Mouse (Mus musculus) c-Kit-positive CD71-negative TER-119-negative erythroid progenitor cells, embryonic 14.5 days (primary cell): ENCODE measurements at regions not wholly inside any gene's neighbourhood (a gene's known extent, or its start where the extent isn't known, plus 50 kb on each side); places are given as distances from the start of the nearest gene placed in this dataset.

ENCODE experiments used
- DNase-seq: peaks from one replicate; pipeline ENCODE4 v3.0.0-alpha.2; 2013; ENCODE audit warnings: low read depth

- DNase-seq, result no peak
Observed at GRCm38 (mm10) chr9:61707296-61707695, 207.0 kb downstream of the Rplp1 start.

- DNase-seq, result no peak
Observed at GRCm38 (mm10) chr9:61706263-61706755, 208.0 kb downstream of the Rplp1 start.

GRCm38 (mm10) chr9:61705586-61706233, 208.6 kb downstream of the Rplp1 start:
- DNase-seq, result no peak

GRCm38 (mm10) chr9:61703301-61703700, 211.0 kb downstream of the Rplp1 start:
- DNase-seq, result no peak

- DNase-seq, result peak; percentile 60
Observed at GRCm38 (mm10) chr9:61702280-61702966, 211.9 kb downstream of the Rplp1 start.

- no peak for DNase-seq
Observed at GRCm38 (mm10) chr9:61700576-61700975, 213.8 kb downstream of the Rplp1 start.

- DNase-seq, result no peak
Observed at GRCm38 (mm10) chr9:61699618-61700017, 214.7 kb downstream of the Rplp1 start.

- DNase-seq, result no peak
Observed at GRCm38 (mm10) chr9:61697959-61698358, 216.4 kb downstream of the Rplp1 start.

- DNase-seq, result no peak
Observed at GRCm38 (mm10) chr9:61696831-61697230, 217.5 kb downstream of the Rplp1 start.

- DNase-seq, result no peak
Observed at GRCm38 (mm10) chr9:61695821-61696220, 218.5 kb downstream of the Rplp1 start.

GRCm38 (mm10) chr9:61695381-61695791, 219.0 kb downstream of the Rplp1 start:
- no peak for DNase-seq

GRCm38 (mm10) chr9:61694206-61694605, 220.1 kb downstream of the Rplp1 start:
- no peak for DNase-seq

GRCm38 (mm10) chr9:61690786-61691185, 223.6 kb downstream of the Rplp1 start:
- no peak for DNase-seq

GRCm38 (mm10) chr9:61689939-61690338, 224.4 kb downstream of the Rplp1 start:
- no peak for DNase-seq

- no peak for DNase-seq
Observed at GRCm38 (mm10) chr9:61689516-61689915, 224.8 kb downstream of the Rplp1 start.

GRCm38 (mm10) chr9:61683557-61683956, 230.8 kb downstream of the Rplp1 start:
- no peak for DNase-seq

GRCm38 (mm10) chr9:61682744-61683259, 231.5 kb downstream of the Rplp1 start:
- DNase-seq, result no peak

GRCm38 (mm10) chr9:61682316-61682715, 232.0 kb downstream of the Rplp1 start:
- no peak for DNase-seq

GRCm38 (mm10) chr9:61681406-61681805, 232.9 kb downstream of the Rplp1 start:
- DNase-seq, result no peak

GRCm38 (mm10) chr9:61680911-61681311, 233.4 kb downstream of the Rplp1 start:
- DNase-seq, result no peak

- DNase-seq, result no peak
Observed at GRCm38 (mm10) chr9:61679686-61680085, 234.7 kb downstream of the Rplp1 start.

GRCm38 (mm10) chr9:61677603-61678002, 236.7 kb downstream of the Rplp1 start:
- DNase-seq, result no peak

- no peak for DNase-seq
Observed at GRCm38 (mm10) chr9:61677037-61677436, 237.3 kb downstream of the Rplp1 start.
